14 mouse cellular contexts compared by ENCODE assay signal in the genomic region with DNA sequence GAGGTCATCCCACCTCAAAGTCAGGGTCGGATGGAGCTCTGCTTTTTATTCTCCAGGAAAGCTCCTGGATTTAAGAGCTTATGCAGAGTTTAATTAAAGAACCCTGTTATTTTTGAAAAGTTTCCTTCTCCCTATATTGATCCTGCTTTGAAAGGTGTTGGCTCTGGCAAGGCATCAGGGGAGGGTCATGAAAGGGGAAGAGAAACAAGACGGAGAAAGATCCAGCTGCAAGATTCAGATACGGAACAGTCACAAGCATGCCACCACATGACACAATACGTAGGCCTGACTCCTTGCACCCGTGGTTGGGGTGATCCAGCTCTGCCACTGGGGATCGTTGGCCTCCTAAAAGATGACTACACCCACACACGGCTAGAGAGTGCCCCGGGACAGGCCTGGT.
"Had no signal": no experiment of that assay in that cellular context is flagged by ENCODE, and none has a peak within 500 bp of the region (broad histone marks: within the 10 kb centered on the region; RNA-seq: fewer than 3 reads in every experiment).

No protein-coding gene starts in this region.

- DNase-seq: kidney, adult 11 months; kidney, adult 8-10 months; kidney, postnatal 10 days; kidney, postnatal 36 days; liver; lung, adult 18-20 months; lung, postnatal 14 days; lung, postnatal 4 days; midbrain, embryonic 14.5 days; retina, postnatal 1 day; right cerebral cortex, postnatal 25 days; thymus, postnatal 25 days had no signal

- ATAC-seq: intestine, embryonic 15.5 days; liver, embryonic 12.5 days had no signal
